Mouse (Mus musculus) stomach, embryonic 14.5 days (tissue): ENCODE results near the gene Fosl2. TPM values are rescaled to one million over a fixed set of nuclear protein-coding genes. Genes with fewer than 3 reads are reported as not detected.
"Not testable (repeated sequence)": the region's sequence is repeated elsewhere in the genome, so short reads cannot be mapped to it uniquely, and the experiment has no call there.

Experiments used
- ATAC-seq: fragments of 200-750 bp; cut with Nextera tagmentation; 2 replicates; pipeline ENCODE4 v1.8.0; 2017; ENCODE audit warnings: low read depth, moderate TSS enrichment; ENCODE audit not compliant: insufficient number of reproducible peaks, insufficient read depth, low FRiP score
- H3K27ac ChIP-seq: fragments of 300-500 bp; sonication (generic); 2 replicates; pipeline ENCODE4 v1.5.1; 2014; ENCODE audit warnings: mild to moderate bottlenecking, low read length, moderate library complexity, mixed read lengths
- H3K27me3 ChIP-seq: fragments of 300-500 bp; sonication (generic); 2 replicates; pipeline ENCODE4 v1.6.1; 2014; ENCODE audit warnings: low read length, control low read depth, mixed read lengths; ENCODE audit not compliant: control insufficient read depth, insufficient read depth
- H3K36me3 ChIP-seq: fragments of 300-500 bp; sonication (generic); 2 replicates; pipeline ENCODE4 v1.6.1; 2014; ENCODE audit warnings: mild to moderate bottlenecking, control low read depth, low read length, moderate library complexity, mixed read lengths; ENCODE audit not compliant: control insufficient read depth, insufficient read depth
- H3K4me1 ChIP-seq: fragments of 300-500 bp; sonication (generic); 2 replicates; pipeline ENCODE4 v1.6.1; 2014; ENCODE audit warnings: low read length, control low read depth, mixed read lengths; ENCODE audit not compliant: control insufficient read depth, insufficient read depth
- H3K4me2 ChIP-seq: fragments of 300-500 bp; sonication (generic); replicated peaks from 2 replicates; pipeline ENCODE4 v1.6.1; 2014; ENCODE audit warnings: low read depth, low read length, control low read depth
- H3K4me3 ChIP-seq: fragments of 300-500 bp; sonication (generic); 2 replicates; pipeline ENCODE4 v1.5.1; 2014; ENCODE audit warnings: low read depth, low read length, control low read depth
- H3K9ac ChIP-seq: fragments of 300-500 bp; sonication (generic); replicated peaks from 2 replicates; pipeline ENCODE4 v1.6.1; 2014; ENCODE audit warnings: low read depth, mild to moderate bottlenecking, control low read depth, low read length, moderate library complexity, mixed read lengths
- H3K9me3 ChIP-seq: fragments of 300-500 bp; sonication (generic); 2 replicates; pipeline ENCODE4 v1.6.1; 2016; ENCODE audit warnings: low read depth, low read length, control low read depth; ENCODE audit not compliant: control insufficient read depth
- WGBS: fragments of 180-500 bp; shearing (Covaris S2); extraction: QIAGEN DNeasy Blood & Tissue Kit; methylation state at CpG from one replicate; pipeline ENCODE4 v1.1.7; 2014; 5-methylcytosine and 5-hydroxymethylcytosine counted together
- polyA plus RNA-seq: library from polyadenylated mRNA; unstranded; fragments of >200 nt; fragmentation: Nextera tagmentation; extraction: Ambion mirVana; gene quantifications from 2 replicates; pipeline ENCODE4 v1.2.1, GENCODE M21; 2014

Gene Fosl2
- polyA plus RNA-seq, 1 experiment from 2014 or later = 15.8 TPM

DNA sequence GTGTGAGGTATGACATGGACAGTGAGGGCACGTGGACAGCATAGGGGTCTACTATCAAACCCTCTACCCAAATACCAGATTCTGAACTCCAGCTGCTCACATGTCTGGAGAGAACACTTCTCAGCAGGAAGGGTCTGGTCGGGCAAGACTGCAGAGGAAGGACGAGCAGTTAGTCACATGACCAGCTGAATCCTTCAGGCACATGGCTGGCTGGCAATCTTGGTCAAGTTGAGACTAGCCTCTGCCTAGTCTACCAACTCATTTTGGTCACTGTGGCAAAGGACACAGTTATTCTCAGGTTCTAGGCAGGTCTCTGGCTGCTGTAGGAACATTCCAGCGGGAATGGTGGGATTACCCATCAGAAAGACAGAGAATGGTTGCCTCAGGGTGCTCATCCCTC is 42.1 kb downstream of the Fosl2 start:
- H3K4me1 ChIP-seq = no peaks in the 10 kb centered on the region
- H3K27ac ChIP-seq = no peak overlapping the region
- WGBS = 61% methylated on average over 4 of the region's 4 CpGs
- no peaks in the 10 kb centered on the region for H3K36me3 ChIP-seq
- no peak overlapping the region for H3K4me2 ChIP-seq
- ATAC-seq = no peak
- no peaks in the 10 kb centered on the region for H3K9me3 ChIP-seq
- H3K27me3 ChIP-seq = no peaks in the 10 kb centered on the region
- no peak overlapping the region for H3K9ac ChIP-seq
- H3K4me3 ChIP-seq = no peak overlapping the region

DNA sequence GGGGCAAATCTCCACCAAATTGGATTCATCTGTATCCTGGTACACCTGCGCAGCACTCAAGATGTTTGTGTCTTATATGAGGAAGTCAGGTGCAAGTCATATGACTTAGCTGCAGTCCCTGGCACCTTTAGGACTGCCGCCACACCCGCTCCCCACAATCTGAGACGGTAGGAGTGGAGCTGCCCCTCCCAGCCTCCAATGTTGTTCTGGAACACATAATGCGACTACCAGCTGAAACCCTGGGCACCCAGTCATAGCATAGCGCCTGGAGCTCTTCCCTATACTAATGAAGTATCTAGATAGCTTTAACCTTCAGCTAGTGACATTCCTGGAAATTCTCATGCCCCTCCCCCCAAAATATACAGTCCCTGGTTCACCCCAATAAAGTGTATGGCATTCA is 43.1 kb downstream of the Fosl2 start:
- H3K27me3 ChIP-seq, H3K4me2 ChIP-seq, H3K4me3 ChIP-seq, H3K9me3 ChIP-seq, H3K36me3 ChIP-seq, H3K9ac ChIP-seq, H3K4me1 ChIP-seq, ATAC-seq, H3K27ac ChIP-seq: not testable (repeated sequence)
- 69% methylated on average over 5 of the region's 6 CpGs for WGBS

DNA sequence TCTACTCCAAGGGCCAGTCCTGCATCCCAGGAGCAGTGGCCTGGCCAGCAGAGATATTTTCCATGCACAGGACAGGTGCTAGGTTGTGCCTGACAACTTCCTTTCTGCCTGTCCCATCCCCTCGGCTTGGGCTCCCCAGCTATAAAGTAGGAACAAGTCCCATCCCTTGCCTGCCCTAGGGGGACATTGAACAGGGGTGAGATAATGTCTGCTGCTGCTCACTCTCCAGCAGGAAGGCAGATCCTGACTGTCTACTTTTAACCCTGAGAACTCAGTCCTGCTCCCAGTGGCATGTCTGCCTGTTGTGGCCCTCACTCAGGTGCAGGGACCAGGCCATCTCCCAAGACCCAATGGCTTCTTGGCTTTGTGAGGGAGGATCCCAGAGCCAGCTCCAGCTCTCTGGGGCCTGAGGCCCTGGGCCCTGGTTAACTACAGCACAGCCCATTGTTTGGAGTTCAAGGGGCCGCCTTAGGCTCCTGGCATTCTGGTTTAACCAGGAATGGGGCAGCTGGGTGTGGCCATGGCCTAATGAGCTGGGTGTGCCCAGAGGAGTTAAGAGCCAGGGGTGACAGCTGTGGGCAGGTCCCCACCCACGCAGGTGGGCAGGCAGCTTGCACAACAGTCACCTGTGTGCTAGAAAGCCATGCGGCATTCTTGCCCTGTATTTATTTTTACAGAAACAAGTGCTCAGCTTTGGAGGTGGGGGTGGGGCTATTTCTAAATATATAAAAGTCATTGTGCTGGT is 47.5 kb downstream of the Fosl2 start:
- Histone ChIP-seq H3K9ac (no peak overlapping the region), H3K4me3 (no peak overlapping the region), H3K4me2 (no peak overlapping the region), H3K27me3 (no peaks in the 10 kb centered on the region), H3K4me1 (peaks cover 3% of the 10 kb centered on the region; the same call in 1 of the 2 replicates), H3K36me3 (no peaks in the 10 kb centered on the region), H3K9me3 (no peaks in the 10 kb centered on the region), H3K27ac (peak overlapping the region; percentile 52; the same call in 1 of the 2 replicates)
- ATAC-seq = peak; percentile 90
- 43% methylated on average over 4 of the region's 4 CpGs for WGBS

DNA sequence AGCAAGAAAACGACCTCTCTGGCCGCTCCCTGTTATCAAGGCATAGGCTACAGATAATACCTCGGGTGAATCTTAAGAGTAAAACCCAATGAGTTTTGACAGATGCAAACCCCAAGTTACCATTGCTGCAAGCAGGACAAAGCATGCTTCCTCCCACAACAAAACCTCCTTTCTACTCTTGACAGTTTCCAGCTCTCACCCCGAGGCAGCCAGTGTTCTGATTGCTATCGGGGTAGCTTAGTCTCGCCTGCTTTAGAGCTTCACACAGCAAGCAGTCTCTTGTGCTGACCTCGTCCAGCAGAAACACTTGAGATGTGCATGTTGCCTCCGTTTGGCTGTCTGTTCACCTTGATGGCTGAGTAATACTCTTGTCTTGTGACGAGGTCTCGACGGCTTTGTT is 52.1 kb downstream of the Fosl2 start:
- ATAC-seq = no peak
- 45% methylated on average over 11 of the region's 11 CpGs for WGBS
- Histone ChIP-seq H3K27me3 (no peaks in the 10 kb centered on the region), H3K9me3 (no peaks in the 10 kb centered on the region), H3K4me2 (no peak overlapping the region), H3K4me1 (peaks cover 3% of the 10 kb centered on the region; the same call in 1 of the 2 replicates), H3K36me3 (no peaks in the 10 kb centered on the region), H3K27ac (no peak overlapping the region), H3K9ac (no peak overlapping the region), H3K4me3 (no peak overlapping the region)

DNA sequence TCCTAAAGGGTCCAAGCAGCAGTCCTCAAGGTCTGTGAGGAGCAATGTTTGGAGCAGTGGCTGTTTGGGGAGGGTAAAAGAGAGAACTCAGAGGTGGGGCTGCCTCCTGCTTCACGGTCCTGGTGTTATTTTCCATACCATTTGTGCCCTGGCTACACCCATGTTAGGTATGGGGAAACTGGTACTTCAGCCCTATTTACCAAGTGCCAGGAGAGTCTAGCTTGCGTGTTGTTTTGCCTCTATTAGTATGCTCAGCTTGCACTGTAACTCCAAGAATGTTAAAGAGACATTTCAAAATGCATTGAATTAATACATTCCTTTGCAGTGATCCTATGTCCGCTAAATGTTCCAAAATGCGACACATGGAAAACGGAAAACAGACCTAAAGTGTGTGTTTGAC is 55.7 kb downstream of the Fosl2 start:
- Histone ChIP-seq H3K27ac (no peak overlapping the region), H3K27me3 (no peaks in the 10 kb centered on the region), H3K9me3 (no peaks in the 10 kb centered on the region), H3K9ac (no peak overlapping the region), H3K36me3 (no peaks in the 10 kb centered on the region), H3K4me1 (no peaks in the 10 kb centered on the region), H3K4me2 (no peak overlapping the region), H3K4me3 (no peak overlapping the region)
- ATAC-seq = no peak
- 66% methylated on average over 5 of the region's 5 CpGs for WGBS

DNA sequence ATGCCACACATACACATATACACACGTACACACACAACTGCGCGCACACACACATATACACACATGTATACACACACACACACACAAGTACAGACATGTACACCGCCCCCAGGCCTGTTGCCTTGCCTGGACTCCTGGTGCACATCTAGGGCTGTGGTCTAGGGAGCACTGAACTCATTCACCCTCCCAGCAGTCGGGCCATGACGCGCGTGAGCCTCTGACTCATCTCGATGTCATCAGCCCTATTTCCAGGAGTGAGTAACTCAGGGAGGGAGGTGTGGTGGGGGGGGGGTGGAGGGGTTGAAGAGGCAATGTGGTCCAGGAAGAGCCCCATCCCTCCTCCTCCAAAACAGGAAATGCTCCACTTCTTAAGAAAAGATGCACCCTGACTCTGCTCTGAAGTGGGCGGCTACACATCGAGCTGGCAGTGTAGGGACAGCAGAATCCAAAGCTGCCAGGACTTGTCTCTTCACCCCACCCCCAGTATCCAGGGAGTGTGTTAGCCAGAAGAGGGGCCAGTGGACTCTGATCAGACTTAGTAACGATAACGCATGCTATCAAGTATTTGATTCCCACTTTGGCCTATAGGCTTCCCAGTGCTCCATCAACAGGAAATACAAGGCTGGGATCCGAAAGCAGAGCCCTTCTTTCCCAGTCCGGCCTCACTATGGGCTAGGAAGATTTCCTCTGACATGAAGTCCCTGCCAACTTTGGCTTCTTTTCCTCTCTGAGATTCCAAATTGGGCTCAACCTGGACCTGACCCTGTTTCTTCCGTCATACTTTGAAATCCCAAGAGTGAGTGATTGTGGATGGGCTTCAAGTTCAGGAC is 56.6 kb downstream of the Fosl2 start:
- no peak overlapping the region for H3K9ac ChIP-seq
- H3K27ac ChIP-seq = no peak overlapping the region
- no peaks in the 10 kb centered on the region for H3K9me3 ChIP-seq
- WGBS = 74% methylated on average over 16 of the region's 16 CpGs
- no peak overlapping the region for H3K4me2 ChIP-seq
- no peak overlapping the region for H3K4me3 ChIP-seq
- H3K27me3 ChIP-seq = no peaks in the 10 kb centered on the region
- no peaks in the 10 kb centered on the region for H3K36me3 ChIP-seq
- ATAC-seq = no peak
- no peaks in the 10 kb centered on the region for H3K4me1 ChIP-seq

DNA sequence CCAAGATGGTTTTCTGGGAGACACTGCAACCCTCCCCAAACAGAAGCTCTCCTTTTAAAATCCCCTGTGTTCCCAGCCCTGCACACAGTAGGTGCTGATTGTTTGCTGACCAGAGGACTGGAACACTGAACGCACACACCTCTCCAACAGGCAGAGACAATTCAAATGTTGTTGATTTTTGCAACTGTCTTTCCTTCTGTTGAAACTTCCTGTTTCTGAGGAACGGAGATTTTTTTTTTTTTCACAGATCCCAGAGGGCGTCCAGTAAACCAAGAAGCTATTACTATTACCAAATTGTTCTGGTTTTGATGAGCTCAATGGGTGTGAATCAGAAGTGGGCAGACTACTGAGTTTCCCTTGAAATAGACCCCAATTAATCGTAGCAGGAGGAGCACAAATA is 58.6 kb downstream of the Fosl2 start:
- no peaks in the 10 kb centered on the region for H3K9me3 ChIP-seq
- 73% methylated on average over 4 of the region's 4 CpGs for WGBS
- no peak overlapping the region for H3K9ac ChIP-seq
- ATAC-seq = no peak
- no peak overlapping the region for H3K4me3 ChIP-seq
- H3K4me2 ChIP-seq = no peak overlapping the region
- no peaks in the 10 kb centered on the region for H3K4me1 ChIP-seq
- no peak overlapping the region for H3K27ac ChIP-seq
- no peaks in the 10 kb centered on the region for H3K36me3 ChIP-seq
- H3K27me3 ChIP-seq = no peaks in the 10 kb centered on the region

DNA sequence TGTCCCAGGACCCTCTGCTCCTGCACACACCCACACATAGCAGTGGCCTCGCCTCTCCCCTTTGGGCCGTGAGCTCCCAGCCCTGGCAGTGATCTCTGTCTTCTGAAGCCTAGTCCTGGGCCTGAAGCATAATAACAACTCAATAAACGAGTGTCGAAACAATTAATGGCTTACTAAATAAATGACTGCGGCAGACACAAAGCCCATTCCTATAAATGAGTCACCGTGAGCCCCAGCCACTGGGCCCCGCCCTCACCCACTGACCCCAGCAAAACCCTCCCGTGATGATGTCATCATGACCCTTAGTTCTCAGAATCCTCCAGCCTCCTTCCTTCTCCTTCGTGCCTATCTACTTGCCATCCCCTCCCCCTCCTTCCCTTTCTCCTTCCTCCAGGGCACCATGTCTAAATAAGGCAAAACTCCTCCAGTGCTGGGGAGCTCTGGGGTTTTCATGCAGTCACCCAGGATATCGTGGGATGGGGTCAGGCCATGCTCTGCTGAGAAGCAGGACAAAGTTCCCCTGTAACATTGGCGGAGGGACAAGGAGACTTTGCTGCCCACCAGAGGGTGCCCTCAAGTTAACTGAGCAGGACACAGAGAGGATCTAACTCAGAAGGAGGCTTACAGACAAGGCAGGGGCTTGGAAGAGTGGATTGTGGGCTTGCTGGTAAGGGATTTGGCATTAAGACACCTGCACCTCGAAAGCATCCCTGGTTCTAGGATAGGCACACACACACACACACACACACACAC is 60.4 kb downstream of the Fosl2 start:
- no peak overlapping the region for H3K9ac ChIP-seq
- H3K36me3 ChIP-seq = no peaks in the 10 kb centered on the region
- H3K4me2 ChIP-seq = no peak overlapping the region
- H3K4me1 ChIP-seq = no peaks in the 10 kb centered on the region
- no peak overlapping the region for H3K4me3 ChIP-seq
- H3K27ac ChIP-seq = no peak overlapping the region
- no peaks in the 10 kb centered on the region for H3K9me3 ChIP-seq
- no peaks in the 10 kb centered on the region for H3K27me3 ChIP-seq
- ATAC-seq = no peak
- 48% methylated on average over 12 of the region's 12 CpGs for whole genome bisulfite sequencing
